In genomic region chr1:169060145-169060544, GRCm38 (mm10) we compare ENCODE assay signal across 27 mouse cellular contexts.
DNase-seq lines count a peak whose midpoint lies in the region; ATAC-seq and TF ChIP-seq lines count a peak whose summit lies in the region.
"Had no signal": no experiment of that assay in that cellular context is flagged by ENCODE, and none has a peak within 500 bp of the region (broad histone marks: within the 10 kb centered on the region; RNA-seq: fewer than 3 reads in every experiment).

No protein-coding gene starts in this region.

- no peak overlapping the region for H3K4me3 ChIP-seq in forebrain, embryonic 15.5 days
- no peak overlapping the region for H3K4me3 ChIP-seq in forebrain, embryonic 10.5 days
- H3K4me3 ChIP-seq in layer of hippocampus, adult 2 months = no peak overlapping the region
- H3K4me3 ChIP-seq in midbrain, embryonic 13.5 days (replicated peaks) = no peak overlapping the region
- no peak overlapping the region for H3K4me3 ChIP-seq in midbrain, embryonic 16.5 days (ENCODE audit: low read depth, low read length)
- H3K4me3 ChIP-seq in forebrain, postnatal 0 days (ENCODE audit: low read depth, low read length) = no peak overlapping the region
- H3K4me3 ChIP-seq in intestine, embryonic 16.5 days (ENCODE audit: low read length) = no peak overlapping the region
- H3K4me3 ChIP-seq: embryonic facial prominence, embryonic 10.5 days; embryonic facial prominence, embryonic 13.5 days; erythroblast, embryonic 14.5 days; heart, adult 2 months had no signal

- no peak overlapping the region for H3K4me2 ChIP-seq in forebrain, embryonic 15.5 days (replicated peaks)
- H3K4me2 ChIP-seq in midbrain, embryonic 13.5 days (replicated peaks) = no peak overlapping the region
- H3K4me2 ChIP-seq in midbrain, embryonic 16.5 days (ENCODE audit: low read length) = no peak overlapping the region
- no peak overlapping the region for H3K4me2 ChIP-seq in forebrain, postnatal 0 days (ENCODE audit: low read depth)
- H3K4me2 ChIP-seq in intestine, embryonic 16.5 days (ENCODE audit: low read depth, low read length) = no peak overlapping the region
- H3K4me2 ChIP-seq: embryonic facial prominence, embryonic 13.5 days; heart, embryonic 11.5 days; hindbrain, embryonic 14.5 days had no signal

- H3K27me3 ChIP-seq in forebrain, embryonic 15.5 days = no peaks in the 10 kb centered on the region
- no peaks in the 10 kb centered on the region for H3K27me3 ChIP-seq in forebrain, embryonic 10.5 days (ENCODE audit: poor library complexity, severe bottlenecking)
- H3K27me3 ChIP-seq in midbrain, embryonic 13.5 days = no peaks in the 10 kb centered on the region
- no peaks in the 10 kb centered on the region for H3K27me3 ChIP-seq in midbrain, embryonic 16.5 days (ENCODE audit: control insufficient read depth, insufficient read depth, low read depth, low read length)
- H3K27me3 ChIP-seq in forebrain, postnatal 0 days (ENCODE audit: insufficient read depth, low read length) = no peaks in the 10 kb centered on the region
- H3K27me3 ChIP-seq in intestine, embryonic 16.5 days (replicated peaks; ENCODE audit: control insufficient read depth, insufficient read depth, low read length) = no peaks in the 10 kb centered on the region
- H3K27me3 ChIP-seq: embryonic facial prominence, embryonic 13.5 days had no signal

- no peak for DNase-seq in forebrain, embryonic 10.5 days (ENCODE audit: extremely low spot score, low spot score)
- DNase-seq in layer of hippocampus, adult 2 months (ENCODE audit: low spot score in 2 of 2) = no peak
- no peak for DNase-seq in layer of hippocampus, postnatal 10 days (ENCODE audit: low spot score in 2 of 2)
- DNase-seq in forebrain, postnatal 0 days = no peak
- DNase-seq: adrenal gland, adult 2 months; adrenal gland, postnatal 14 days; cerebellum, adult 11-12 months; cerebellum, adult 8-10 months; cerebellum, postnatal 10 days; cerebellum, postnatal 36 days; embryo, embryonic 11 days; gastrocnemius, postnatal 10 days; gastrocnemius, postnatal 36 days; heart, adult 2 months had no signal

- H3K36me3 ChIP-seq in forebrain, embryonic 15.5 days = no peaks in the 10 kb centered on the region
- no peaks in the 10 kb centered on the region for H3K36me3 ChIP-seq in forebrain, embryonic 10.5 days (replicated peaks)
- H3K36me3 ChIP-seq in midbrain, embryonic 13.5 days = no peaks in the 10 kb centered on the region
- no peaks in the 10 kb centered on the region for H3K36me3 ChIP-seq in midbrain, embryonic 16.5 days (ENCODE audit: control insufficient read depth, insufficient read depth, low read length)
- H3K36me3 ChIP-seq in forebrain, postnatal 0 days (ENCODE audit: insufficient read depth) = no peaks in the 10 kb centered on the region
- H3K36me3 ChIP-seq in intestine, embryonic 16.5 days (ENCODE audit: control insufficient read depth, insufficient read depth, low read length) = no peaks in the 10 kb centered on the region
- H3K36me3 ChIP-seq: embryonic facial prominence, embryonic 10.5 days; embryonic facial prominence, embryonic 13.5 days had no signal

- H3K9ac ChIP-seq in forebrain, embryonic 15.5 days (replicated peaks) = no peak overlapping the region
- no peak overlapping the region for H3K9ac ChIP-seq in midbrain, embryonic 13.5 days (replicated peaks)
- no peak overlapping the region for H3K9ac ChIP-seq in midbrain, embryonic 16.5 days (ENCODE audit: low read depth, low read length)
- no peak overlapping the region for H3K9ac ChIP-seq in forebrain, postnatal 0 days
- H3K9ac ChIP-seq in intestine, embryonic 16.5 days (ENCODE audit: low read depth, low read length) = no peak overlapping the region
- H3K9ac ChIP-seq: embryonic facial prominence, embryonic 13.5 days; hindbrain, embryonic 14.5 days had no signal

- peak overlapping the region; percentile 85 for H3K27ac ChIP-seq in forebrain, embryonic 15.5 days (replicated peaks)
- H3K27ac ChIP-seq in forebrain, embryonic 10.5 days = no peak overlapping the region
- H3K27ac ChIP-seq in layer of hippocampus, adult 2 months = peak overlapping the region; percentile 72
- peak overlapping the region; percentile 41; the same call in 1 of the 2 replicates for H3K27ac ChIP-seq in midbrain, embryonic 13.5 days
- no peak overlapping the region for H3K27ac ChIP-seq in midbrain, embryonic 16.5 days (ENCODE audit: low read length)
- H3K27ac ChIP-seq in forebrain, postnatal 0 days (ENCODE audit: low read depth, low read length) = peak overlapping the region; percentile 80
- H3K27ac ChIP-seq in intestine, embryonic 16.5 days (ENCODE audit: low read length) = no peak overlapping the region
- H3K27ac ChIP-seq: embryonic facial prominence, embryonic 10.5 days; embryonic facial prominence, embryonic 13.5 days; heart, adult 2 months; hindbrain, embryonic 14.5 days; hindbrain, postnatal 0 days had no signal

- TF ChIP-seq CTCF in layer of hippocampus, adult 2 months (conservative IDR thresholded peaks at IDR 0.05) = no peak
- no peak for TF ChIP-seq CTCF in forebrain, postnatal 0 days (IDR thresholded peaks at IDR 0.05; ENCODE audit: low read depth)

- no peaks in the 10 kb centered on the region for H3K9me3 ChIP-seq in forebrain, embryonic 15.5 days
- H3K9me3 ChIP-seq in forebrain, embryonic 10.5 days = no peaks in the 10 kb centered on the region
- no peaks in the 10 kb centered on the region for H3K9me3 ChIP-seq in midbrain, embryonic 13.5 days
- H3K9me3 ChIP-seq in midbrain, embryonic 16.5 days (replicated peaks; ENCODE audit: control insufficient read depth, low read length, poor library complexity, severe bottlenecking) = no peaks in the 10 kb centered on the region
- no peaks in the 10 kb centered on the region for H3K9me3 ChIP-seq in forebrain, postnatal 0 days (ENCODE audit: low read length)
- H3K9me3 ChIP-seq in intestine, embryonic 16.5 days (ENCODE audit: control insufficient read depth, low read length) = no peaks in the 10 kb centered on the region
- H3K9me3 ChIP-seq: embryonic facial prominence, embryonic 10.5 days; embryonic facial prominence, embryonic 13.5 days had no signal

- ATAC-seq in forebrain, embryonic 15.5 days (replicated peaks) = peak; percentile 33; the same call in 1 of the 2 replicates
- no peak for ATAC-seq in midbrain, embryonic 13.5 days
- no peak for ATAC-seq in midbrain, embryonic 16.5 days
- ATAC-seq in forebrain, postnatal 0 days = peak; percentile 72
- no peak for ATAC-seq in intestine, embryonic 16.5 days
- ATAC-seq: CD4-positive, CD25-positive, alpha-beta regulatory T cell, adult 4 months; hindbrain, postnatal 0 days; inflammation-experienced regulatory T-cells, adult 6 months; intestine, postnatal 0 days had no signal

- H3K4me1 ChIP-seq in forebrain, embryonic 15.5 days = peaks cover 14% of the 10 kb centered on the region
- H3K4me1 ChIP-seq in forebrain, embryonic 10.5 days = no peaks in the 10 kb centered on the region
- peaks cover 8% of the 10 kb centered on the region; the same call in 1 of the 2 replicates for H3K4me1 ChIP-seq in midbrain, embryonic 13.5 days (replicated peaks)
- H3K4me1 ChIP-seq in midbrain, embryonic 16.5 days (ENCODE audit: control insufficient read depth, insufficient read depth, low read length) = no peaks in the 10 kb centered on the region
- 0 out of 2 replicates have a peak, but pooled peaks cover 3% of the 10 kb centered on the region for H3K4me1 ChIP-seq in forebrain, postnatal 0 days (ENCODE audit: insufficient read depth)
- H3K4me1 ChIP-seq in intestine, embryonic 16.5 days (ENCODE audit: control insufficient read depth, insufficient read depth, low read length) = no peaks in the 10 kb centered on the region
- H3K4me1 ChIP-seq: embryonic facial prominence, embryonic 10.5 days; embryonic facial prominence, embryonic 13.5 days had no signal

- 79% methylated on average over 5 of the region's 5 CpGs for WGBS in forebrain, embryonic 15.5 days
- WGBS in forebrain, embryonic 10.5 days = 80% methylated on average over 5 of the region's 5 CpGs
- WGBS in midbrain, embryonic 13.5 days = 76% methylated on average over 5 of the region's 5 CpGs
- WGBS in midbrain, embryonic 16.5 days = 65% methylated on average over 5 of the region's 5 CpGs
- 64% methylated on average over 5 of the region's 5 CpGs for WGBS in forebrain, postnatal 0 days
- 79% methylated on average over 5 of the region's 5 CpGs for WGBS in intestine, embryonic 16.5 days

Comparison
In these comparisons a context has a peak if more than half of its experiments do, and no peak if none do; other contexts are left out.
1. H3K27ac ChIP-seq: peak in forebrain, embryonic 15.5 days (single experiment), layer of hippocampus, adult 2 months (single experiment), midbrain, embryonic 13.5 days (single experiment) and forebrain, postnatal 0 days (single experiment); none in forebrain, embryonic 10.5 days (single experiment), midbrain, embryonic 16.5 days (single experiment) and intestine, embryonic 16.5 days (single experiment).
2. ATAC-seq: peak in forebrain, embryonic 15.5 days (single experiment) and forebrain, postnatal 0 days (single experiment); none in midbrain, embryonic 13.5 days (single experiment), midbrain, embryonic 16.5 days (single experiment) and intestine, embryonic 16.5 days (single experiment).